Mouse (Mus musculus) stomach, embryonic 14.5 days (tissue): Measurements from ENCODE around the gene Def8. TPM values are rescaled to one million over a fixed set of nuclear protein-coding genes. Genes with fewer than 3 reads are reported as not detected.
"Not testable (repeated sequence)": the region's sequence is repeated elsewhere in the genome, so short reads cannot be mapped to it uniquely, and the experiment has no call there.

Source experiments
- ATAC-seq: fragments of 200-750 bp; cut with Nextera tagmentation; 2 replicates; pipeline ENCODE4 v1.8.0; 2017; ENCODE audit warnings: low read depth, moderate TSS enrichment; ENCODE audit not compliant: insufficient number of reproducible peaks, insufficient read depth, low FRiP score
- H3K27ac ChIP-seq: fragments of 300-500 bp; sonication (generic); 2 replicates; pipeline ENCODE4 v1.5.1; 2014; ENCODE audit warnings: mild to moderate bottlenecking, low read length, moderate library complexity, mixed read lengths
- H3K27me3 ChIP-seq: fragments of 300-500 bp; sonication (generic); 2 replicates; pipeline ENCODE4 v1.6.1; 2014; ENCODE audit warnings: low read length, control low read depth, mixed read lengths; ENCODE audit not compliant: control insufficient read depth, insufficient read depth
- H3K36me3 ChIP-seq: fragments of 300-500 bp; sonication (generic); 2 replicates; pipeline ENCODE4 v1.6.1; 2014; ENCODE audit warnings: mild to moderate bottlenecking, control low read depth, low read length, moderate library complexity, mixed read lengths; ENCODE audit not compliant: control insufficient read depth, insufficient read depth
- H3K4me1 ChIP-seq: fragments of 300-500 bp; sonication (generic); 2 replicates; pipeline ENCODE4 v1.6.1; 2014; ENCODE audit warnings: low read length, control low read depth, mixed read lengths; ENCODE audit not compliant: control insufficient read depth, insufficient read depth
- H3K4me2 ChIP-seq: fragments of 300-500 bp; sonication (generic); replicated peaks from 2 replicates; pipeline ENCODE4 v1.6.1; 2014; ENCODE audit warnings: low read depth, low read length, control low read depth
- H3K4me3 ChIP-seq: fragments of 300-500 bp; sonication (generic); 2 replicates; pipeline ENCODE4 v1.5.1; 2014; ENCODE audit warnings: low read depth, low read length, control low read depth
- H3K9ac ChIP-seq: fragments of 300-500 bp; sonication (generic); replicated peaks from 2 replicates; pipeline ENCODE4 v1.6.1; 2014; ENCODE audit warnings: low read depth, mild to moderate bottlenecking, control low read depth, low read length, moderate library complexity, mixed read lengths
- H3K9me3 ChIP-seq: fragments of 300-500 bp; sonication (generic); 2 replicates; pipeline ENCODE4 v1.6.1; 2016; ENCODE audit warnings: low read depth, low read length, control low read depth; ENCODE audit not compliant: control insufficient read depth
- WGBS: fragments of 180-500 bp; shearing (Covaris S2); extraction: QIAGEN DNeasy Blood & Tissue Kit; methylation state at CpG from one replicate; pipeline ENCODE4 v1.1.7; 2014; 5-methylcytosine and 5-hydroxymethylcytosine counted together
- polyA plus RNA-seq: library from polyadenylated mRNA; unstranded; fragments of >200 nt; fragmentation: Nextera tagmentation; extraction: Ambion mirVana; gene quantifications from 2 replicates; pipeline ENCODE4 v1.2.1, GENCODE M21; 2014

The Def8 gene
- polyA plus RNA-seq, 1 experiment from 2014 or later = 30.2 TPM

DNA sequence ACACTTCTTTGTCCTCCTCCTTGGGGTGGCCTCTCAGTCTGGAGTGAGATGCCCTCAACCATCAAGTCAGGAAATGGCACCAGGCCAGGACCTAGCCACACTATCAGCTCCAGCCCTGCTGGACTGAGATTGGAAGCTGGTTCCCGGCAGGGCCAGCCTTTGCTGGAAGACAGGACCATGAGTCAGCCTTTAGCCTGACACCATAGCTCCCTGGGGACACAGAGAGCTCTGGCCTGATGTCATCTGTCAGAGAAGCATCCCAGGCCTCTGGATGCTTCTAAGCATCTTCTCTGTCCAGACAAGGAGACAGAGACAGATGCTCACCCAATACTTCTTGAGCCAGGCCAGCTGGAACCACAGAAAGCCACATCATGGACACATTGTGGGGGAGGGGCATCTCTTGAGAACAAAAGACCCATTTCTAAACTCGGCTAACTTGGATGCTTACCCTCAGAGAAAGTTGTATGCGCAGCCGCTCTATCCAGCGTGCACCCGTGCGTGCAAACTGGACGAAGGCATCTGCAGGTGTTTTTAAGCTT is 13.2 kb upstream of the Def8 start:
- Histone ChIP-seq H3K9me3 (no peaks in the 10 kb centered on the region), H3K27me3 (peaks cover 48% of the 10 kb centered on the region), H3K27ac (no peak overlapping the region), H3K4me3 (no peak overlapping the region), H3K9ac (no peak overlapping the region), H3K4me2 (no peak overlapping the region), H3K36me3 (no peaks in the 10 kb centered on the region), H3K4me1 (no peaks in the 10 kb centered on the region)
- WGBS = 70% methylated on average over 8 of the region's 8 CpGs
- ATAC-seq = no peak

DNA sequence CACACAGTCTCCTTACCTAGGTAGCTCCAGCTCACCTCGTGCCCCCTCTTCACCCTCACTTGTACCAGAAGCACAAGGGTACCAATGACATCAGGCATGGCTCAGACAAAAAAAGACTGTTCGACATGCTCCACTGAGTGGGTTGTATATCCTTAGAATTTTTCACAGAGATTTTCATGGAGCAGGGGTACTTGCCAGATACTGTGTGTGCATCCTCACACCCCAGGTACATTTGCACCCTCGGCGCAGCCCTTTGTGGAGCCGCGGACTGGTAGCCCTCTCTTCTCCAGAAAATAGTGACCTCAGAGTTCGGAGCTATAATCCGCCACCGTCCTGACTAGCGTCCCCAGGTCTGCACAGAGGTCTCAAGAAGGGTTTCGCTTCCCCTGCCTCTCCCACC is 12.5 kb upstream of the Def8 start:
- Histone ChIP-seq H3K27me3 (peaks cover 48% of the 10 kb centered on the region), H3K36me3 (no peaks in the 10 kb centered on the region), H3K27ac (no peak overlapping the region), H3K4me2 (peak overlapping the region; percentile 37), H3K4me3 (peak overlapping the region; percentile 24), H3K4me1 (no peaks in the 10 kb centered on the region), H3K9me3 (no peaks in the 10 kb centered on the region), H3K9ac (no peak overlapping the region)
- ATAC-seq = no peak
- WGBS = 11% methylated on average over 11 of the region's 11 CpGs

- under 1% methylated on average over 29 of the region's 29 CpGs for whole genome bisulfite sequencing
- peak; percentile 55; the same call in 1 of the 2 replicates for ATAC-seq
- H3K9me3 ChIP-seq = no peaks in the 10 kb centered on the region
- H3K4me3 ChIP-seq = peak within 1 kb of the TSS; percentile 24
- H3K27ac ChIP-seq = no peak within 1 kb of the TSS
- H3K4me2 ChIP-seq = peak within 1 kb of the TSS; percentile 37
- H3K9ac ChIP-seq = no peak within 1 kb of the TSS
- H3K27me3 ChIP-seq = peaks cover 48% of the 10 kb centered on the region
- no peaks in the 10 kb centered on the region for H3K36me3 ChIP-seq
- H3K4me1 ChIP-seq = no peaks in the 10 kb centered on the region
Observed at GRCm38 (mm10) chr8:123411246-123411645, 12.1 kb upstream of the Def8 start, which contains the start of gene Tubb3. TSS of gene Tubb3 (plus strand) at chr8:123411424.

GRCm38 (mm10) chr8:123411781-123412327 is 11.5 kb upstream of the Def8 start:
- Histone ChIP-seq H3K9ac (no peak overlapping the region), H3K4me1 (no peaks in the 10 kb centered on the region), H3K9me3 (no peaks in the 10 kb centered on the region), H3K36me3 (no peaks in the 10 kb centered on the region), H3K27ac (no peak overlapping the region), H3K27me3 (peaks cover 48% of the 10 kb centered on the region), H3K4me2 (peak overlapping the region; percentile 37), H3K4me3 (peak overlapping the region; percentile 24)
- ATAC-seq = no peak
- WGBS = 9% methylated on average over 16 of the region's 16 CpGs

- H3K4me3 ChIP-seq = peak overlapping the region; percentile 24; the same call in 1 of the 2 replicates
- H3K4me2 ChIP-seq = no peak overlapping the region
- H3K27ac ChIP-seq = no peak overlapping the region
- WGBS = 2% methylated on average over 12 of the region's 12 CpGs
- no peaks in the 10 kb centered on the region for H3K36me3 ChIP-seq
- H3K9me3 ChIP-seq = no peaks in the 10 kb centered on the region
- no peak overlapping the region for H3K9ac ChIP-seq
- peaks cover 48% of the 10 kb centered on the region for H3K27me3 ChIP-seq
- no peaks in the 10 kb centered on the region for H3K4me1 ChIP-seq
- no peak for ATAC-seq
Observed at GRCm38 (mm10) chr8:123412560-123413170, 10.7 kb upstream of the Def8 start.

- no peak for ATAC-seq
Observed at GRCm38 (mm10) chr8:123414255-123414654, 9.1 kb upstream of the Def8 start.

DNA sequence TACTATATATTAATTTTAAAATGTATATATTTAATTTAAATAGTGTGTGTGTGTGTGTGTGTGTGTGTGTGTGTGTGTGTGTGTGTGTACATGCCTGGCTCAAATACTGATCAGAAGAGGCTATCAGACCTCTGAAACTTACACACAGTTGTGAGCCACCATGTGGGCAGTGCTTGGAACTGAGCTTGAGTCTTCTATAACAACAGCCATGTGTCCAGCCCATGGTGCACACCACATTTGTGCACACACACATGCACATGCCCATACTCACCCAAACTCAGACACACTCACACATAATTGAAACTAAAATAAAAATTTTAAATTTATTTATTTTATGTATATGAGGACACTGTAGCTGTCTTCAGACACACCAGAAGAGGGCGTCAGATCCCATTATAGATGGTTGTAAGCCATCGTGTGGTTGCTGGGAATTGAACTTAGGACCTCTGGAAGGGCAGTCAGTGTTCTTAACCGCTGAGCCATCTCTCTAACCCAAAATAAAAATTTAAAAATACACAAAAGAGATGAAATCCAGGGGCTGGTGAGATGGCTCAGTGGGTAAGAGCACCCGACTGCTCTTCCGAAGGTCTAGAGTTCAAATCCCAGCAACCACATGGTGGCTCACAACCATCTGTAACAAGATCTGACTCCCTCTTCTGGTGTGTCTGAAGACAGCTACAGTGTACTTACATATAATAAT is 8.2 kb upstream of the Def8 start:
- H3K36me3 ChIP-seq, H3K4me3 ChIP-seq, H3K4me1 ChIP-seq, ATAC-seq, H3K27ac ChIP-seq, H3K9me3 ChIP-seq, H3K9ac ChIP-seq, H3K4me2 ChIP-seq: not testable (repeated sequence)
- WGBS = 81% methylated on average over 5 of the region's 5 CpGs
- H3K27me3 ChIP-seq = peaks cover 40% of the 10 kb centered on the region

More at GRCm38 (mm10) chr8:123414255-123414654, 9.1 kb upstream of the Def8 start:
- peaks cover 45% of the 10 kb centered on the region for H3K27me3 ChIP-seq
- no peaks in the 10 kb centered on the region for H3K36me3 ChIP-seq
- 7% methylated on average over 9 of the region's 9 CpGs for WGBS
- H3K4me1 ChIP-seq = no peaks in the 10 kb centered on the region
- H3K4me2 ChIP-seq = no peak overlapping the region
- H3K27ac ChIP-seq = no peak overlapping the region
- H3K9ac ChIP-seq = no peak overlapping the region
- H3K9me3 ChIP-seq = no peaks in the 10 kb centered on the region
- H3K4me3 ChIP-seq = no peak overlapping the region

DNA sequence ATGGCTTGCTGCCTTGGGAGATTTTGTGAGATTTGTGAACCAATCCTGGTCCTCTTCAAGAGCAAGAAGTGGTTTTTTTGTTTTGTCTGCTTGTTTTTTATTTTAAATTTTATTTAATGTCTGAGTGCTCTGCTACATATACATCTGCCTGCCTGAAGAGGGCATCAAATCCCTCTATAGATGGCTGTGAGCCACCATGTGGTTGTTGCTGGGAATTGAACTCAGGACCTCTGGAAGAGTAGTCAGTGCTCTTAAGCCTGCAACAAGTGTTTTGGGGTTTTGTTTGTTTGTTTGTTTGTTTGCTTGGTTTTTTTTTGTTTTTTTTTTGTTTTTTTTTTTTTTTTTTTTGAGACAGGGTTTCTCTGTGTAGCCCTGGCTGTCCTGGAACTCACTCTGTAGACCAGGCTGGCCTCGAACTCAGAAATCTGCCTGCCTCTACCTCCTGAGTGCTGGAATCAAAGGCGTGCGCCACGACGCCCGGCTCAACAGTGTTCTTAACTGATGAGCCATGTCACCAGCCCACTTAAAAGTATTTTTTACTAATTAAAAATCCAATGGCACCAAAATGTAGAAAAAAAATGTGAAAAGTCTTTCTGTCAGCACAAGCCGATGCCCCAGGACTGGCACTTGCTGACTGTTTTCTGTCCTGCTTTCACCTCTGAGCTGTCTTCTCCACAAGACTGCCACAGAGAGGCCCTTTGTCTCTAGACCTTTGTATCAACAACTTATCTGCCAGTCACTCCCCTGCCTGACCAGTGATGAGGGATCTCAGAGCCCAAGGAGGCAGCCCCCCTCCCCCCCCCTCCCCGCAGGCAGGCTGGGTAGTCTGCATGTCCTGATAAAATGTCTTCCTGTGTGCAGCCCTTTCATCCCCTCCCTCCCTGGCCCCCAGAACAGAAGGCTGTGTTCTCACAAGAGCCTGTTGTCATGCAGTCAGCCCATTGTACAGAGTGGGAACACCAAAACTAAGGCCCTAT is 7.1 kb upstream of the Def8 start:
- ATAC-seq = no peak

More for the DNA sequence above, 7.1 kb upstream of the Def8 start:
- Histone ChIP-seq H3K27ac (no peak overlapping the region), H3K9me3 (no peaks in the 10 kb centered on the region), H3K9ac (no peak overlapping the region), H3K36me3 (no peaks in the 10 kb centered on the region), H3K4me3 (no peak overlapping the region), H3K27me3 (peaks cover 29% of the 10 kb centered on the region), H3K4me1 (no peaks in the 10 kb centered on the region), H3K4me2 (no peak overlapping the region)
- WGBS = 76% methylated on average over 8 of the region's 8 CpGs
